Mouse (Mus musculus): ENCODE results near the gene Ism2. TPM values are rescaled to one million over a fixed set of nuclear protein-coding genes. Genes with fewer than 3 reads are reported as not detected.
"Not testable (repeated sequence)": the region's sequence is repeated elsewhere in the genome, so short reads cannot be mapped to it uniquely, and the experiment has no call there.

Gene Ism2
- polyA plus RNA-seq, 1 experiment from 2014 or later, result 0.83 TPM

DNA sequence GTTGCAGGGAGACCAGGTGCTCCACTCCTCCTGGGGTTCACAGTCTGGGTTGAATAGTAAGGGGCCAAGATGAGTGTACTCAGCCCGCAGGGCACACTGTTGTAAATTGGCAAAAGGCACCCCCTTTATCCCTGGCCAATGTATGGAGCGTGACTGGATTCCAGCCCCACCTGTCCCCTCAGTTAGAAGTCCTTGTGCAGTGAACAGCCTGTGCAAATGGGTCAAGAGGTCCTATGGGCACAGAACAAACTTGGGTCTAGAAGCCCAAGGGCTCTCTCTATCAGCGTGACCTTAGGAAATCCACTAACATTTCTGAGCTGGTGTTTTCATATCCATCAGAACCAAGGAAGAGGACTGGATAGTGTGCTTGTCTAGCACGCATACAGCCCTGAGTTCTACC lies 16.8 kb downstream of the Ism2 start:
- no peaks in the 10 kb centered on the region for H3K36me3 ChIP-seq (ENCODE audit: control insufficient read depth, insufficient read depth, low read length)
- 96% methylated on average over 4 of the region's 4 CpGs for WGBS
- no peaks in the 10 kb centered on the region for H3K9me3 ChIP-seq (replicated peaks; ENCODE audit: control insufficient read depth, low read length)
- no peaks in the 10 kb centered on the region for H3K27me3 ChIP-seq (replicated peaks; ENCODE audit: control insufficient read depth, insufficient read depth, low read length)
- H3K4me3 ChIP-seq (ENCODE audit: low read depth, low read length), result no peak overlapping the region
- H3K4me1 ChIP-seq (ENCODE audit: control insufficient read depth, insufficient read depth, low read length), result no peaks in the 10 kb centered on the region
- no peak overlapping the region for H3K27ac ChIP-seq (ENCODE audit: low read depth, low read length)
- no peak for DNase-seq (ENCODE audit: low spot score)
- no peak for ATAC-seq
- no peak overlapping the region for H3K9ac ChIP-seq (ENCODE audit: low read length)
- no peak overlapping the region for H3K4me2 ChIP-seq (ENCODE audit: low read length)

- Histone ChIP-seq H3K9me3 (replicated peaks; ENCODE audit: control insufficient read depth, low read length) (no peaks in the 10 kb centered on the region), H3K36me3 (ENCODE audit: control insufficient read depth, insufficient read depth, low read length) (peaks cover 2% of the 10 kb centered on the region; the same call in 1 of the 2 replicates), H3K4me3 (ENCODE audit: low read depth, low read length) (no peak overlapping the region), H3K27ac (ENCODE audit: low read depth, low read length) (no peak overlapping the region), H3K4me1 (ENCODE audit: control insufficient read depth, insufficient read depth, low read length) (no peaks in the 10 kb centered on the region), H3K9ac (ENCODE audit: low read length) (no peak overlapping the region), H3K4me2 (ENCODE audit: low read length) (no peak overlapping the region), H3K27me3 (replicated peaks; ENCODE audit: control insufficient read depth, insufficient read depth, low read length) (no peaks in the 10 kb centered on the region)
- WGBS, result 92% methylated on average over 1 of the region's 1 CpGs
- DNase-seq (ENCODE audit: low spot score), result no peak
- ATAC-seq, result no peak
These were observed 17.7 kb downstream of the Ism2 start for GRCm38 (mm10) chr12:87281766-87282165.

GRCm38 (mm10) chr12:87279879-87280278 lies 19.6 kb downstream of the Ism2 start:
- no peaks in the 10 kb centered on the region for H3K4me1 ChIP-seq (ENCODE audit: control insufficient read depth, insufficient read depth, low read length)
- H3K27me3 ChIP-seq (replicated peaks; ENCODE audit: control insufficient read depth, insufficient read depth, low read length), result no peaks in the 10 kb centered on the region
- H3K4me3 ChIP-seq (ENCODE audit: low read depth, low read length), result no peak overlapping the region
- peaks cover 21% of the 10 kb centered on the region for H3K36me3 ChIP-seq (ENCODE audit: control insufficient read depth, insufficient read depth, low read length)
- no peak overlapping the region for H3K27ac ChIP-seq (ENCODE audit: low read depth, low read length)
- no peak for DNase-seq (ENCODE audit: low spot score)
- H3K9ac ChIP-seq (ENCODE audit: low read length), result no peak overlapping the region
- H3K4me2 ChIP-seq (ENCODE audit: low read length), result no peak overlapping the region
- WGBS, result 42% methylated on average over 14 of the region's 14 CpGs
- no peak for ATAC-seq
- H3K9me3 ChIP-seq (replicated peaks; ENCODE audit: control insufficient read depth, low read length), result no peaks in the 10 kb centered on the region

DNA sequence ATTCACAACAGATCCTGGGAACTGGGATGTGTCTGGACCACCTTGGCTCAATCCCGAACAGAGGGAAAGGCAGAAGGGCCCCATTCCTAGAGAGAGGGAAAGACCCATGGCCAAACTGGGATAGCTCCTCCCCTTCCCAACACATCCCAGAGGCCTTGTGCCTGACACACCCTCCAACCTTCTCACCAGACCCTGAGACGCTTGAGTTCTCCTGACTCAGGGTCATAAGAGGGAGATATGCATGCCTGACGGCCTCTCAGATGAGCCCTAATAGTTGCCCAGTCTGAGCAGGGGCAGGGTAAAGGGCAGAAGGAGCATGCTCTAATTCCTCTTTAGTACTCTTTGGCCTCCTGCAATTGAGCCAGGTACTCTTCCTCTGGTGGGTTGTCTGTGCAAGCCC lies 20.2 kb downstream of the Ism2 start:
- H3K4me2 ChIP-seq (ENCODE audit: low read length), result no peak overlapping the region
- peaks cover 26% of the 10 kb centered on the region for H3K36me3 ChIP-seq (ENCODE audit: control insufficient read depth, insufficient read depth, low read length)
- no peaks in the 10 kb centered on the region for H3K27me3 ChIP-seq (replicated peaks; ENCODE audit: control insufficient read depth, insufficient read depth, low read length)
- H3K9ac ChIP-seq (ENCODE audit: low read length), result no peak overlapping the region
- H3K4me3 ChIP-seq (ENCODE audit: low read depth, low read length), result no peak overlapping the region
- no peak overlapping the region for H3K27ac ChIP-seq (ENCODE audit: low read depth, low read length)
- ATAC-seq (no peak), DNase-seq (ENCODE audit: low spot score) (no peak)
- H3K9me3 ChIP-seq (replicated peaks; ENCODE audit: control insufficient read depth, low read length), result no peaks in the 10 kb centered on the region
- 49% methylated on average over 3 of the region's 3 CpGs for WGBS
- H3K4me1 ChIP-seq (ENCODE audit: control insufficient read depth, insufficient read depth, low read length), result no peaks in the 10 kb centered on the region

GRCm38 (mm10) chr12:87278118-87278730 lies 21.3 kb downstream of the Ism2 start:
- Histone ChIP-seq H3K27ac (ENCODE audit: low read depth, low read length) (no peak overlapping the region), H3K9me3 (replicated peaks; ENCODE audit: control insufficient read depth, low read length) (no peaks in the 10 kb centered on the region), H3K36me3 (ENCODE audit: control insufficient read depth, insufficient read depth, low read length) (peaks cover 38% of the 10 kb centered on the region), H3K27me3 (replicated peaks; ENCODE audit: control insufficient read depth, insufficient read depth, low read length) (no peaks in the 10 kb centered on the region), H3K4me2 (ENCODE audit: low read length) (no peak overlapping the region), H3K9ac (ENCODE audit: low read length) (no peak overlapping the region), H3K4me3 (ENCODE audit: low read depth, low read length) (no peak overlapping the region), H3K4me1 (ENCODE audit: control insufficient read depth, insufficient read depth, low read length) (no peaks in the 10 kb centered on the region)
- 21% methylated on average over 6 of the region's 6 CpGs for WGBS
- DNase-seq (ENCODE audit: low spot score) (no peak), ATAC-seq (no peak)

DNA sequence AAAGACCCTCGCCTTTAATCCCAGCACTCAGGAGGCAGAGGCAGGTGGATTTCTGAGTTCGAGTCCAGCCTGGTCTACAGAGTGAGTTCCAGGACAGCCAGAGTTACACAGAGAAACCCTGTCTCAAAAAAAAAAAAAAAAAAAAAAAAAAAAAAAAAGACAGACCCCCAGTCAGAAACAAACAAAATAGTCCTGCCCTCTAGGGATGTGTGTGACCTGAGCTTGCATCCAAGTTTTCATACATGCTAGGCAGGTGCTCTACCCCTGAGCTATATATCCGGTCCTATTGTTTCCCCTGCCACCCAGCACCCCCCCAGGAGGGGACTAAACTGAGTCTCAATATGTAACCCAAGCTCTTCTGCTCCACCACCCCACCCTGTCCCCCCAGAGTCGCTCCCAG lies 22.3 kb downstream of the Ism2 start:
- 89% methylated on average over 4 of the region's 4 CpGs for WGBS
- H3K4me3 ChIP-seq (ENCODE audit: low read depth, low read length); H3K4me1 ChIP-seq (ENCODE audit: control insufficient read depth, insufficient read depth, low read length); H3K27ac ChIP-seq (ENCODE audit: low read depth, low read length); DNase-seq (ENCODE audit: low spot score); H3K9ac ChIP-seq (ENCODE audit: low read length); ATAC-seq; H3K27me3 ChIP-seq (replicated peaks; ENCODE audit: control insufficient read depth, insufficient read depth, low read length); H3K9me3 ChIP-seq (replicated peaks; ENCODE audit: control insufficient read depth, low read length); H3K4me2 ChIP-seq (ENCODE audit: low read length): not testable (repeated sequence)
- H3K36me3 ChIP-seq (ENCODE audit: control insufficient read depth, insufficient read depth, low read length), result peaks cover 47% of the 10 kb centered on the region

DNA sequence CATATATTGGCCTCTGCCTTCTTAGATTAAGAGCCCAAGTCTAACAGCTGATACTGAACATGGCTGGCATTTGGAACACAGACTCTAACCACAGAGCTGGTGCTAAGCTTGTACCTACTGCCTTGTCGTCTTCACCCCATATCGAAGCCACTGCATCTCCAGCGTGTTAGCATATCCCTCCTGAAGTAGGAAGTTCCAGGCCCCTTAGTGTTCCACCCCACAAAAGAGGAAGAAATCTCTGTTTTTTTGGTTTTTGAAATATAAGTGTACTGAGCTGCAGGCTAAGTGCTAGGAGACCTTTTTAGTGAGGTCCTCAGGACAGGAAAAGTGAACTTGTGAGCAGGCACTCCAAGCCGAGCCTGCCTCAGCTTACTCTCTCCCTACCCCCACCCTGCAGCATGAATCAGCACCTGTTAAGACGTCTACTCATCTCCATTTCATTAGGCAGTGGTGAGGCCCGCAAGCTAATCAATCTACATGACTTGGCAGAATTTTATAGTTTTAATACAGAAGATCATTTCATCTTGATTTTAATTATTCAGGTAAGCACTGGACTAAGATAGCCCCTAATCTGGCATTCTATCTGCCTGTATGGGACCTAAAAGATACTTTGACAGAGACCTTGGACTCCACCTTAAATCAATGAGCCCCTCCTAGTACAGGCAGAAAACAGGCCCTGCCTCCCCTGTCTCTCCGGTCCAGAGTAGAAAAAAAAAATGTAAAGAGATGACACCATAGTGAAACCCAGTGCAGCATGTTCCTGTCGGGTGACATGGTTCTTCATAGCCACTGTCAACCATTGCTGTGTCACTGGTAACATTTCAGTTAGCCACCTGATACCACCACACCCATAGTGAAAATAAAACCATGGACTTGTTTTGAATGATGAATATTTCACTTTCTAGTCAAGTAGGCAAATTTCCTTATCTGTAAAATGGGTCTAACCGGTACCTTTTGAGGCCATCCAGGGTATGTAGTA lies 24.4 kb downstream of the Ism2 start:
- Histone ChIP-seq H3K27ac (ENCODE audit: low read depth, low read length) (no peak overlapping the region), H3K4me2 (ENCODE audit: low read length) (no peak overlapping the region), H3K9ac (ENCODE audit: low read length) (no peak overlapping the region), H3K4me3 (ENCODE audit: low read depth, low read length) (no peak overlapping the region), H3K9me3 (replicated peaks; ENCODE audit: control insufficient read depth, low read length) (no peaks in the 10 kb centered on the region), H3K36me3 (ENCODE audit: control insufficient read depth, insufficient read depth, low read length) (peaks cover 68% of the 10 kb centered on the region), H3K4me1 (ENCODE audit: control insufficient read depth, insufficient read depth, low read length) (no peaks in the 10 kb centered on the region), H3K27me3 (replicated peaks; ENCODE audit: control insufficient read depth, insufficient read depth, low read length) (no peaks in the 10 kb centered on the region)
- ATAC-seq (no peak), DNase-seq (ENCODE audit: low spot score) (no peak)
- WGBS, result 90% methylated on average over 9 of the region's 9 CpGs

GRCm38 (mm10) chr12:87267682-87268081 lies 31.8 kb downstream of the Ism2 start:
- ATAC-seq, result no peak
- peaks cover 48% of the 10 kb centered on the region for H3K36me3 ChIP-seq (ENCODE audit: control insufficient read depth, insufficient read depth, low read length)
- H3K4me2 ChIP-seq (ENCODE audit: low read length), result peak overlapping the region; percentile 80
- H3K9me3 ChIP-seq (replicated peaks; ENCODE audit: control insufficient read depth, low read length), result no peaks in the 10 kb centered on the region
- H3K4me1 ChIP-seq (ENCODE audit: control insufficient read depth, insufficient read depth, low read length), result peaks cover 7% of the 10 kb centered on the region
- peak overlapping the region; percentile 66 for H3K4me3 ChIP-seq (ENCODE audit: low read depth, low read length)
- peak overlapping the region; percentile 82; the same call in 1 of the 2 replicates for H3K9ac ChIP-seq (ENCODE audit: low read length)
- peak; percentile 30 for DNase-seq (ENCODE audit: low spot score)
- H3K27ac ChIP-seq (ENCODE audit: low read depth, low read length), result no peak overlapping the region
- 22% methylated on average over 4 of the region's 4 CpGs for WGBS
- H3K27me3 ChIP-seq (replicated peaks; ENCODE audit: control insufficient read depth, insufficient read depth, low read length), result no peaks in the 10 kb centered on the region
